Mouse (Mus musculus) forelimb bud, embryonic 11.5 days (tissue): Measurements from ENCODE around the gene Ncln.

Source experiments
- DNase-seq: peaks from one replicate; pipeline ENCODE4 v3.0.0-alpha.2; 2012; ENCODE audit warnings: low read depth, low spot score

The Ncln gene

DNA sequence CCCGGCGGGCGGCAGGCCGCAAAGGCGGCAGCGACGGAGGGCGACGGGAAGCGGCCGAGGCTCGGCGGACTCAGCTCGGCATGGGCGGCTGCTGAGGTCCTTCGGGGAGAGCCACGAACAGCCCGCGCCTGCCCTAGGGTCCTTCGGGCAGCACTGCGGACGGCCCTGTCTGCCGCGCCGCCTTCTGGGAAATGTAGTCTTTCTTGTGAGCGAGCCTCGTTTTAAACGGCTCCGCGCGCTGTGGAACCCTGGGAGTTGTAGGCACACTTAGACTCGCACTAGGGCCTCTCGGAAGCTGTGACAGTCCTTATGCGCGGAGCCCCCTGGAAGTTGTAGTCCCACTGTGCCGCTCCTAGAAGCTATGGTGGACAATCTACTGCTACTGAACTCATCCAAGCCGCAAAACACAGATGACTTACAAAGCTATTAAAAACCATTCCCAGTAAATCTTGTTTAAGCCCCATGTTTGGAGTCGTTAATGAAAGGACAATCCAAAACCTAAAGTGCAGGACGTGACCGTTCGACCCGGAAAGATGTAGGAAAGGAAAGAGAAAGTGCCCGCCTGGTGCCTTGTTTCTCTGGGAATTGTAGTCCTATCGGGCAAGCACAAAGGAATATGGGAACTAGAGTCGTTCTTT, at the start of gene Ncln:
TSS of gene Ncln (minus strand) at position 129 of the 638 bp plus-strand sequence.
- DNase-seq, result peak; percentile 99

DNA sequence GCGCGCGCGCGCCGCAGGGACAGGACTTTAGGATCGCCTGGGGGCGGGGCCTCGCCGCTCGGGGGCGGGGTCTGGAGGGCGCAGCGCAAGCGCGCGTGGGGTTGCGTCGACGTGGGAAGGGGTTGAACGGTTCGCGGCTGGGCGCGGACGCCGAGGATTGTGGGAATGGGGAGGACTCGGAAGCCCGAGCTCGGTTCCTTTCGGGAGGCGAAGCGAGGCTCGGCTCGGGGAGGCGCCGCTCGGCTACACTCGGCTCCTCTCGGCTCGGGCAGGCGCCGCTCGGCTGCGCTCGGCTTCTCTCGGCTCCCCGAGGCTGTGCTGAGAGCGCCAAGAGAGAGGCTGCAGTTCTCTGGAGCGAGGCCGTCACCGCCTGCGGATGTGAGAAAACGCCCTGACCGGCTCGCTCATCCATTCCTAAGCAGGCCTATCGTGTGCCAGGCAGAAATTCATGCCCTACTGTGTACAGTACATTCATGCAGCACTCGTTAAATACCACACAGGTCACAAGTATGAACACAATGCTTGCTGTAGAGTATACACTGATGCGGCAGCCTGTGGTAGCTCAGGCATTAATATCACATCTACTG, 49.1 kb upstream of the Ncln start, which contains the start of gene Gna11:
TSS of gene Gna11 (minus strand) at position 30 of the 587 bp plus-strand sequence.
- peak; percentile 99 for DNase-seq

DNA sequence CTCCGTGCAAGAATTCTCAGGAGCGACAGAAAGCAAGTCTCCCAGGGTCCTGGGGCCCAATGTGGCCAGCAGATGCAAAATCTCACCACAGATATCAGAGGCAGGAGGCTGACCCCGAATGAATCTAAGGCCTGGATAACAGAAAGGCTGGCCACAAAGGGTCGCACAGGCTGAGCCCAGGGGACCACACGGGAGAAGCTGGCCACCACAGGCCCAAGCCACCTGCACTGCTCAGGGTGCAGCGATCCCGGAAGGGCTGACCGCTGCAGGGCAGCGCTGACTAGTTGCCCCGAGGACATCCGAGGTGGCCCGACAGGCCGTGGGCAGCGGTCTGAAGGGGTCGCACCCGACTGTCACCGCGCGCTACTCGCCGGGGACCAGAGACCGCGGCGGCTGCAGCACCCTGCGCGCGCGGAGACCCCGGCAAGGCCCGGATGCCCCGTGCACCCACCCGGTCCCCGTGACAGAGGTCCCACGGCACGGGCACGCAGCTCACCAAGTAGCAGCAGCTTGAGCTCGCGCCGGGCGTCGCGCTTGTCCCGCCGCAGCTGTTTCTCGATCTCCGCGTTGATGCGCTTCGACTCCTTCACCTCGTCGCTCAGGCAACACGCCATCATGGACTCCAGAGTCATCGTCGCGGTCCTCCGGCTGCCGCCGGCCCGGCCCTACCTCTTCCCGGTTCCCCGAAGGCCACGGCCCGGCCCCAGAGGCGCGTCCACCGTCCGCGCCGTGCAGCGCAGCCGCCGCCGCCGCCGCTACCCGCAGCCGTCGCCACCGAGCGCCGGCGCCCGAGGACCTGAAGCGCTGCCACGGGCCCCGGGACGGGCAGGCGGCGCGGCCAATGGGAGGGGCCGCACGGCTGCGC, 48.3 kb upstream of the Ncln start:
- DNase-seq, result no peak

DNA sequence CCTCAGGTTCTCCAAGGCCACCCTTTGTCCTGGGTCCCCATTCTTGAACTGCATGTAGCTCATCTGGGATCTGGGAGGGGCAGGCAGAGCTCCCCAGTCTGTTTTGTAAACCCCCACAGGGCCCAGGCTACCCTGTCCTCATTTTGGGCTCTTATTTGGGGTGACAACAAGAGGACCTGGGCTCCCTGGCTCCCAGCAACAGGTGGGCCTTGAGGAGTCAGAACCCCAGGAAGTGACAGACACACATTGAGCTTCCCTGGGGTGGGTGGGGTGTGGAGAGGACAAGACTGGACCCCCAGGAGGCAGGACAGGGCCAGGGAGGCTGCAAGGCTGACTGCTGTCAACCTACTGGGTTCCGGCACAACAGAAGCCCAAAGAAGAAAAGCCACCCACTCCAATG, 47.4 kb upstream of the Ncln start:
- DNase-seq, result no peak

DNA sequence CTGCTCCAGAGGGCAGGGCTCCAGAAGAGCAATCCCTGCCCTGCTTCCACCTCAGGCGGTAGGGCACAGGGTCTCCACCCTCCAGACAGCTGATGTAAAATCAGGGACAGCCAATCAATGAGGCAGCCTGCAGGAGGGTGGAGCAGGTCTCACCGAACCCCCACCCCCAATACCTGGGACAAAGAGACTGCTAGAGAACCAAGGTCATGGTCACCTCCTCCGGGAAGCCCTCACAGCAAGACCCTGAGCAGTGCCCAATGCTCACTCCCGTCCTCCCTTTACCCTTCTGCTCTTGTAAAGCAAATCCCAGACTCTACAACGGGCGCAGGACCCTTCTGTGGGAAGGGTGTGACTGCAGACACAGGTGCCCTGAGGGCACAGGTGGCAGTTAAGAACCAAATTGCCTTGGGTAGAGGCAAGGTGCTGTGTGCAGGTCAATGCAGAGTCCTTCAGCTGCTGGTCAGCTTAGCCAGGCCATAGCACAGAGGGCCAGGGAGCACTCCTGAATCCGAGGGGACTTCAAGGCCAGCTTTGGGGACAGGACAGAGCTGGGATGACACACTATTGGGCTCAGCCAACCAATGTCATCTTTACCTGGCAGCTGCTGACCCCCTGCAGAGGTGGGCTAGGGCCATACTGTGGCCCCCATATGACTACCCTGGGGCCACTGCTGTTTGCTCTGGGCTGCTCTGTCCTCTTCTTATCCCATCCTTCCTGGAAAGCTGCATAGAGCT, 46.7 kb upstream of the Ncln start:
- DNase-seq, result no peak

DNA sequence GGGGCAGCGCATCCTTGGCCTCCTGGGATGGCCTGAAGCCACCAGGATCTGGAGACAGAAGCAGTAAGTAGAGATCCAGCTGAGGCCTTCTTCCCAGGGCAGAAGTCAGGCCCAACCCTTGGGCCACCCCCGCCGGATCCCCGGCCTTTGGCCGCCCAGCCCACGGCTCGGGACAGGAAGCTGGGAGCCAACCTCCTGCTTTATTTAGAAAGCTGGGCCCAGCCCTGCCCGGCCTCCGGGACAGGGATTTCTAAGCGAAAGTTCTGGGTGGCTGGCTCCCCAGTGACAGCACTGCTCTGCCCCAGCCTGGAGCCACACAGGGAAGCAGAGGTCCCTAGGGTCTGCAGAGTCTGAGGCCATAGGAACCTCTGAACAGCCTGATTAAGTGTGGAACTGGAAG, 45.6 kb upstream of the Ncln start:
- DNase-seq, result no peak

DNA sequence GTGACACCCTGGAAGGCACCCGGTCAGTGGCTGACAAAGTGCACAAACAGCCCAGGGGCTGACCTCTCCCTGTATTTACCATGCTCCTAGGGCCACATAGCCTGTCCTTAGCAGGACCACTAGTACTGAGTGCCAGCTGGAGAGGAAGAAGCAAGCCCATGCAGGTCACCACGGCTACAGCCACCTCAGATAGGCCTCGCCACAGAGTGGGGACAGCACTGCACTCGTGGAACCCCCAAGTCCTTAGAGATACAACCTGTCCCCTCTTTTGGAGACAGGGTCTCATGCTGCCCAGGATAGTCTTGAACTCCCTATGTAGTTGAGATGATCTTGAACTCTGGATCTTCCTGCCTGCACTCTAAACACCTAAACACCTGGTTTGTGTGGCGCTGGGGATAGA, 45.2 kb upstream of the Ncln start:
- no peak for DNase-seq

DNA sequence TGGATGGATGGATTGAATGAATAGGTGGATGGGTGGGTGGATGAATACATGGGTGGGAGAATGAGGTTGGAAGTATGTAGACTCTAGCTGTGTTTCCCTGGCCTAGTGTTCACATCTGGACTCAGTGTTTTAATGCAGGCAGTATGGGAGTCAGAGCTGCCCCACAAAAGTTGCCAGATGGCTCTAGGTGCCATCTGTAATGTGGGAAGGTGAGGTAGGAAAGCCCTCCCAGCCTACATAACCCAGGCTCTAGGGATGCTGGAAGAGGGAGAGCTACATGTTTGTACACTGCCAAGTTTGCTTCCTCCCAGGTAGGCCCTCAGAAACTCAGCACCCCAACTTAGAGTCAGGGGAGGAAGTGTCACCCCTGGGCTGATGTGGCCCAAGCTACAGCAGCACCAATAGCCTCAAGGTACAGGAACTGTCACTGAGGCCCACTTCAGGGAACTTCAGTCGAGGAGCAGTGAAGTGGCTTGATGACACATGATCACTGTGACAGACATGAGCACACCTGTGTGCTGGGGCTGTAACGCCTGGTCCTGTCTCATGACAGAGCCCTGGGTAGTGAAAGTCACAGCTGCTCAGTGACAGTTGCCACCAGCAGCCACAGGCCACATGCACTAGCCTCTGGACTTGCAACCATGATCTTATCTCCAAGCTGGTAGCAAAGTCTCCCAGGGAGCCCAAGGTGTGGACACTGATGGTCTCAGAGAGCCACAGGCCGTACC, 42.3 kb upstream of the Ncln start:
- no peak for DNase-seq

DNA sequence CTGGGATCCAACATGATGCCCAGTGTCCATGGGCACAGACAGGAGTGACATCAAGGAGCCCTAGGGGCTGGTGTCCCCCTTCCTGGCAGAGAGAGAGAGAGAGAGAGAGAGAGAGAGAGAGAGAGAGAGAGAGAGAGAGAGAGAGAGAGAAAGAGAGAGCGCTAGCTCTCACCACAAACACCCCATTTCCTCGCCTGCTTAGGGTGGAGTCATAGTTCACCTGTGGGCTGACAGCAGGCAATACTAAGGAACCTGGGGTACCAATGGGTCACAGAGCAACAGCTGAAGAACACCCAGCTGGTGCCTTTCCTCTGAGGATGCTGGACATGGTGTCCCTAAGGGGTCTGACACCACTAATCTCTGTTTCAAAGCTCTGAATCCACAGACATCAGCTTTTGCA, 41.2 kb upstream of the Ncln start:
- no peak for DNase-seq

DNA sequence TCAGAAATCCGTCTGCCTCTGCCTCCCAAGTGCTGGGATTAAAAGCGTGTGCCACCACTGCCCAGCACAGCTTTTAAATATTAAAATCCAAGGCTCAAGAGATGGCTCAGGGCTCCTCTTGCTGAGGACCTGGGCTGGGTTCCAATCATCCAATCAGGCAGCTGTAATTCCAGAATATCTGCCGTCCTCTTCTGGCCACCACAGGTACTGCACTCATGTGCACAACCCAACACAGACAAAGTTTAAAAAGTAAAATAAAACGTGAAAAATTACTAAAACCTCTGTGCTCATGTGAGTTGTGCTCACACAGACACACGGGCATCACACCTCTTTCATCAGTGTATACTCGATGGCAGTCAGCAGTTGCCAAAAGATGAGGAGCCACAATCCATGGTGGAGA, 40.5 kb upstream of the Ncln start:
- DNase-seq, result no peak

DNA sequence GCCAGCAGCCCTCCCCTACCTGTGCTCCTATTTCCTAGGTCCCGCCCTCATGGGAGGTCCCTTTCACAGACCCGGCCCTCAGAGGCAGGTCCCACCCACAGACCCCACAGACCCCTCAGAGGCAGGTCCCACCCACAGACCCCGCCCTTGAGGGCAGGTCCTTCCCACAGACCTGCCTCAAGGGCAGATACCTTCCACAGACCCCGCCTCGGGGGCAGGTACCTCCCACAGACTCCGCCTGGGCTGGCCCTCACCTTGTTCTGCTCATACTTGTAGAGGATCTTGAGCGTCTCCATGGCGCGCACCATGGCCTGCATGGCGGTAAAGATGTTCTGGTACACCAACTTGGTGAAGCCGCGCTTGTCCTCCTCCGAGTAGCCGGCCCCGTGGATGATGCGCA, 38.6 kb upstream of the Ncln start:
- no peak for DNase-seq

DNA sequence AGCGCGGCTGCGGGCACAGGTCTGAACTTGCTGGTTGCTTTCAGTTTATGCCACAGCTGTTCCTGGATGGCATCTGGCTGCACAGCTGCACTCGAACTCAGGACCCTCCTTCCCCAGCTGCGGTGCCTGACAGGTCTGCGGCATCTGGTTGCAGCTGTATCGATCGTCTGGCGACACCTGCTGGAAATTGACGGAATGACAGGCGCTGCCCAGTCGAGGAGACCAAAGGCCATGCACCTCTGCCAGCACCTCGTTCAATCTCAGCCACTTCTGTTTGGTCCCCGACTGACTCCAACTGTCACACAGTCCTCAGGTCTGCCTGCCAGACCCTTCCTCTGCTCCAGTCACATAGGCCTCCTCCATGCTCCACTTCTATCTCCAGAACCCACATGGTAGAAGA, 30.6 kb upstream of the Ncln start:
- peak; percentile 73 for DNase-seq

DNA sequence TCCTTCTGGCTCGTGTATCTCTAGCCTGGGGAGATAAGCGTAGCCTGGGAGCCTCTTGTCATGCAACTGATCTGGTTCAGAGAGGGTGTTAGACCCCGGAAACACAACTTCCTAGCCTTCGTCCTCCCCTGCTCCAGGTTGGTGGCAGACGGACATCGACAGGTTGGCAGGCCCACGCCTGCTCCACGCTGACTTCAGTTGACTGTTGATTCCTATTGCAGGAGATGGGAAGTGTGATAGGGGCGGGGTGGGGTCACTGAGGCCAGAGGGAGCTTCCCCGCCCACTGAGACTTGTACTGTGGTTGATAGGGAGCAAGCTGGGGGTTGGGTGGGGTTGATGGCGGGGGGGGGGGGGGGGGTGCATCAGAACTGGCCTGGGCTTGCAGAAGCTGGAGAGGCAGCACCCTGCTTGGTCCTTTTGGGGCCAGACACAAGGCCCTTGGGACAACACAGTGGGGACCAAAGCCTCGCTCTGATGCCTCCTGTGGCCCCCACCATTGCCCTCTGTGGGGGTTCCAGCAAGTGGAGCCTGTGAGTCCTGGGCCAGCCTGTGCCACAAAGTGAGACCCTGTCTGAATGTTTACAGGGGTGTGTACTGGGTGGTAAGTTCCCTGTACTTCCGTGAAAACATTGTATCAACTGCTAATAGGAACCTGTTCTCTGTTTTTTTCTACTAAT, 29.0 kb upstream of the Ncln start:
- no peak for DNase-seq

DNA sequence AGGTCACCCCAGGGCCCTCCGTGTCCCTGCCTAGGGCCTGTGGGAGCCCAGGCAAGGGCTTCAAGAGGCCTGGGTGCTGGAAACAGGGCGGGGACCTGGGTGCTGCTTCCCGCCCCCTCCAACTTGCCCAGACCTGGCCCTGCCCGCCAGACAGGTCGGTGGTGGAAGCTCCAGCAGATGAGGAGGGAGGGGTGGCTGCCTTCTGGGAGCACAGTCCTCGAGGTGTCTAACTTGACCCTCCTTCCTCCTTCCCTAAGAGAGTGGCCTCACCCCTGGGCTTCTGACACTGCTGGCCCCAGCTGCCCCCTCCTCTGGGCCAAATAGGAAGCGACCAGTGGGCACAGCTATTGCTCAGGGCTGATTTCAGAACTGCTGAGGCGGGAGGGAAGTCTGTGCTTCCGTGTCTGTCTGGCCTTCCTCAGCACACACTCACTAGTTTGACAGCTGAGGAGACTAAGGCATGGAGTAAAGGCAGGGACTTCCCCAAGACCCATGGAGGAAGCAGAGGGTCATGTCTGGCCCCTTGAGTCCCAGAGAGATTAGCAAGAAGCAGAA, 27.9 kb upstream of the Ncln start, which contains the start of gene Gna15:
TSS of gene Gna15 (minus strand) at position 175 of the 555 bp plus-strand sequence.
- DNase-seq, result no peak

DNA sequence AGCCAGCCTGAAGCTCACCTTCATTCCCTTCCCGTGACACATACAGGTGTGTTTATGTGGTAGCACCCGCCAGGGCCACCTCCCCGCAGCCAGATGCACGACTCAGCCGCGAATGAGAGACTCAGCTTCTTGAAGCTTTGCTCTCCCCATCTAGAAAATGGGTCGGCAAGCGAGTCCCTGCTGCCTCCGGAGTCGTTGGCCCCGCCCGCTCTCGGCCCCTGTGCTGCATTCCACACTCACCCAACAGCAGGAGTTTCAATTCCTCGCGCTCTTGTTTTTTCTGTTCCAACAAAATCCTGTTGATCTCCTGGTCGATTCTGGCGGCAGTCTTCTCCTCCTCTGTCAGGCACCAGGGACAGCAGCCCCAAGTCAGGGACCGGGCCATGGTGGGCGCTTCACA, 27.4 kb upstream of the Ncln start:
- DNase-seq, result no peak

DNA sequence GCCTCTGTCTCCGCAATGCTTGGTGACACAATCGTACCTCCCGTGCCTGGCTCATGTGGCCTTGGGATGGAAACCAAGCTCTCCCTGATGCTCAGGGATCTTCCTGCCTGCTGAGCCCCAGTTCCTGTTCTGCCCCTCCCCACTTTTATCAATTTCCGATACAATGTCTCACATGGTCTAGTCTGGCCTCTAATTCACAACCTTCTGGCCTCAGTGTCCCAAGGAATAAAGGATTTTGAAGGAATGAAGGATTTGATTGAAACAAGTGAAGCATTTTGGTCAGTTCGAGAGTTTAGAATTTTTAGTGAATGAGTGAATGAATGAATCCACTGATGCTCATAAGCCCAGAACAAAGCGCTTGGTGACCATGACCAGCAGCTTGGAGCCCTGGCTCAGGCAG, 26.9 kb upstream of the Ncln start:
- DNase-seq, result no peak

DNA sequence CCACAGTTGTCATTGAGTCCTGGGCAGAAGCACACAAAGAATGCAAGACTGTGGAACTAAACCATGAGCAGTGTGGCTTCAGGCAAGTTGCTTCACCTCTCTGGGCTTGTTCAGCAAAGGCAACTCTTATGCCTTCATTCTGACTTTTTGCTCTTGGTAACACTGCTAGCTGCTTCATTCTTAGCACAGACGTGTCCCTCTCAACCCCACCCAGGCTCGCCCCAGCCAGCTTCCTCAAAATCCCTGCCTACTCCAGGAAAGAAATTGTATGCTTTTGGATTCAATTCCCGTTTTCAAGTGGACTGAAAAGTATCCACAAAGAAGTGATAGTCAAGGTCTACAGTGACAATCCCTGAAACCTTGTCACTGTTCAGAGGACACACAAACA, 23.8 kb upstream of the Ncln start:
- no peak for DNase-seq

DNA sequence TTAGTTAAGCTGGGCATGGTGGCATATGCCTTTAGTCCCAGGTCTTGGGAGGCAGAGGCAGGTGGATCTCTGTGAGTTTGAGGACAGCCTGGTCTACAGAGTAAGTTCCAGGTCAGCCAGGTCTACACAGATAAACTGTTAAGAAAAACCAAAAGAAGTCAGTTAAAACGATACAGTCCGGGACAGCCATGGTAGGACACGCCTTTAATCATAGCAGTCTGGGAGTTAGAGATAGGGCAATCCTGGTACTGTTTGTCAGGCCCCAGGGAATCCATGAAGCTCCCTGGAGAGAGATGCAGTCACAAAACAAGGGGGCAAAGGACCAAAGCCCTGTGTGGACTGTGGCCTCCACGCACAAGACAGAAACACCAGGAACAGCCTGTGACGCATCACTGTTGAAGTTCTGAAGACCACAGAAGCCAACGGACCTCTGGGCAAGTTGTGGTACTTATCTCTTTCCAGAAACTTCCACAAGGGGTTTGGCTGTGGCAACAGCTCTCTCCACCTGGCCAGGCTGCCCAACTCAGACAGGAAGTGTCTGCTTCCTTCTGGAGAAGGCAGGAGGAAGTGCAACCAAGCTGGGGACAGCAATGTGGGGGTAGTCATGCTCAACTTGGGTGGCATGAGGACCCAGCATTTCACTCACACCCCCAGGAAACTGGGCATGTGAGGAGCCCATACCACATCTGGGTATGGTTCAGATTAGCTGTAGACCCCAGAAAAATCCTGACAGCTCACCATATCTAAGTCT, 23.2 kb upstream of the Ncln start:
- DNase-seq, result no peak

DNA sequence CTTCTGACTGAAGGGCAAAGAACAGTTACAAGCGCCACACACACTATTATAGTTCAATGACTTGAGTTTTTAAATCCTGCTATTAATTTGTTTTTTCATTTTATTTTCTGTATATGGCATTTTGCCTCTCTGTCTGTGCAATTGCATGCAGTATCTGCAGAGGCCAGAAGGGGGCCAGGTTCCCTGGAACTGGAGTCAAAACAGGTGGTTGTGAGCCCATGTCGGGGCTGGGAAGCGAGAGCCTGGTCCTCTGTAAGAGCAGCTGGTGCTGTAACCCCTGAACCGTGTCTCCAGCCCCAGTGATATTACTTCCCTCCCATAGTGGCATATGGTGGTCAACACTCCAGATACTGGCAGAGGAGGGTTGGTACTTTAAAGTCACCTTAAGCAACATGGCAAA, 22.4 kb upstream of the Ncln start:
- DNase-seq, result peak; percentile 63

DNA sequence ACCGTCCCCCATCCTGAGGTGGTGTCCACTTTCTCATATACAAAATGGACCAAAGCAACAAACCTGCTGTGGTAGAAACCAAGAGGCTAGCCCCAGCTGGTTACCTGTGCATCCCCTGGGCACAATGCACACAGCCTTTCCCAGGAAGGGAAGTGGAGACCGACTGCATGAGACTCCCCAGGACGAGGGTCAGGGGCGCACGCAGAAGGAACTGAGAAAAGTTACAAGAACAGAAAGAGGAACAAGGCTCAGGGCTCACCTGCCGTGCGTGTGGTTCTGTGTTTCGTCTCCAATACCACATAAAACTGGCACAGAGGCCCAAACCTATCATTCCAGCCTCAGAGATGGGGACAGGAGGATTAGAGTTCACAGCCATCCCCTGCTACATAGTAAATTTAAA, 21.0 kb upstream of the Ncln start:
- DNase-seq, result no peak
